Mouse (Mus musculus): ENCODE measurements at regions not wholly inside any gene's neighbourhood (a gene's known extent, or its start where the extent isn't known, plus 50 kb on each side); places are given as distances from the start of the nearest gene placed in this dataset.
"Not testable (repeated sequence)": the region's sequence is repeated elsewhere in the genome, so short reads cannot be mapped to it uniquely, and the experiment has no call there.

- not testable (repeated sequence) for DNase-seq
These were observed 64.3 kb downstream of the Prl2c2 start for GRCm38 (mm10) chr13:12940911-12941310.

DNA sequence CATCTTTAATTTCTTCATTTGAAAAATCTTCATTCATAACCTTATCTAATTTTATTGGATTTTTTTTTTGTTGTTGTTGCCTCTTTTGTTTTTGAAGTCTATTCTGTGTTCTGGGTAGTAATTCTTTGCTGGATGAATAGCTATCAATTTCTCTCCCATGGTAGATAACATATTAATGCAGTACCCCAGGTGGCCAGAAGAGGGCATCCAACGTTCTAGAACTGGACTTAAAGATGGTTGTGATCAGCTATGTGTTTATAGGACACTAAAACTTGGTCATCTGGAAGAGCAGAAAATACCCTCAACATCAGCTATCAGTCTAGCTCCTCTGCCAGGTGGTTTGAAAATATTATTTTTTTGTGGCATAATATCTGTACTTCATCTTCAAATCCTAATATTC lies 70.1 kb downstream of the Prl2c2 start:
- peak; percentile 29 to 45 for DNase-seq

DNA sequence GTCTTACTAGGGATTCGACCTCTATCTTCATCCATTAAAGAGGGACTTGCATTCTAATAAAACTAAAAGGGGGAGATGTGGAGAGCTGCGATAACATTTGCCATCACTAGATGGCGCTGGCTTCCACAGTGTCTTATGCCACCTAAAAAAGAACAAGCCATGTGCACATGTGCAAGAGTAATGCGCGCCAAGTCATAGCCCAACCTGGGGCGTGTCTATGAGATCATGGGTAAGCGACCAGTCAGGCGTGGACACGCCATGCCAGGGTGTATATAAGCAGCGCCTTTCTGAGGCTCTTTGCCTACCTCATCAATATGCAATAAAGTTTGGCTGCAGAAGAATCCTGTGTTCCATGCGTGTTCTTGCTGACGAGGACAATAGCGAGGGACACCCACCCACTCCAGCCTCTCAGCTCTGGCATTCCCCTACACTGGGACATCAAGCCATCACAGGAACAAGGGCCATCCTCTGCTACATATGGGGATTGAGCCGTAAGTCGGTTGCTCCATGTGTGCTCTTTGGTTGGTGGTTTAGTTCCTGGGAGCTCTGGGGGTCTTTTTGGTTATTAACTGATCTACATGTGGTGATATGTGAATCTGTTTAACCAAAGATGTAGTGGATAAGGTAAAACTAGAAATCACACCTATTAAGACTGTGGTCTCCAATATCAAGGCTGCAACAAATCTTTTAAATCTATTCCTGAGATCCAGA lies 73.1 kb downstream of the Prl2c2 start:
- not testable (repeated sequence) for DNase-seq

- no peak for DNase-seq
These were observed 74.6 kb downstream of the Prl2c2 start for GRCm38 (mm10) chr13:12930566-12930965.

GRCm38 (mm10) chr13:12929806-12930205 lies 75.4 kb downstream of the Prl2c2 start:
- no peak for DNase-seq

DNA sequence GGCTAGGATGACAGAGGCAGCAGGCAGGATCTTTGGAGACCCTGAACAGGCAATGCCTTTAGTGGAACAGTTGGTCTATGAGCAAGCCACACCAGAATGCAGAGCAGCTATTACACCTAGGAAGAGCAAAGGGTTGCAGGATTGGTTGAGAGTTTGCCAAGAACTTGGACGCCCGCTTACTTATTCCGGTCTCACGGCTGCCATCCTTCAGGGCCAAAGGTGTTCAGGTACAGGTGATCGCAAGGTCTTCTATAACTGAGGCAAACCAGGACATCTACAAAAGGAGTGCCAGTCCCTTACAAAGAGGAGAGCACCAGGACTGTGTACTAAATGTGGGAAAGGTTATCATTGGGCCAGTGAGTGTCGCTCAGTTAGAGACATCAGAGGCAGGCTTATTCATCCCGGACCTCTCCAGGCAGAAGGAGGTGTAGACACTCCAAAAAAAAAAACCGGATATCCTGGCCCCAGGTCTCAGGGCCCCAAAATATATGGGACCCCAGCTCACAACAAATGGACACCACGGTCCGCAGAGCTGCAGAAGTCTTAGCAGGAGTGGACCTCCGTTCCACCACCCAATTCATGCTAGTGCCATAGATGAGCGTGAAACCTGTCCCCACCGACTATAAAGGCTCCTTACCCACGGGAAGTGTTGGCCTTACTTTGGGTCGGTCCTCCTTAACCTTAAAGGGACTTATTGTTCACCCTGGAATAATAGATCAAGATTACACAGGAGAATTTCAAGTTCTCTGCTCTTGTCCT lies 77.4 kb downstream of the Prl2c2 start:
- no peak for DNase-seq

DNA sequence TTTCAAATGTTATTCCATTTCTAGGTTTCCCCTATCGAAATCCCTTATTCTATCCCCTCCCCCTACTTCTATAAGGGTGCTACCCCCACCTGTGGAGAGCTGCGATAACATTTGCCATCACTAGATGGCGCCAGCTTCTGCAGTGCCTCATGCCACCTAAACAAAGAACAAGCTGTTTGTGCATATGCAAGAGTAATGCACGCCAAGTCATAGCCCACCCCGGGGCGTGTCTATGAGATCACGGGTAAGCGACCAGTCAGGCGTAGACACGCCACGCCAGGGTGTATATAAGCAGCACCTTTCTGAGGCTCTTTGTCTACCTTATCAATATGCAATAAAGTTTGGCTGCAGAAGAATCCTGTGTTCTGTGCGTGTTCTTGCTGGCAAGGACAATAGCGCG lies 79.6 kb downstream of the Prl2c2 start:
- DNase-seq: no peak

DNA sequence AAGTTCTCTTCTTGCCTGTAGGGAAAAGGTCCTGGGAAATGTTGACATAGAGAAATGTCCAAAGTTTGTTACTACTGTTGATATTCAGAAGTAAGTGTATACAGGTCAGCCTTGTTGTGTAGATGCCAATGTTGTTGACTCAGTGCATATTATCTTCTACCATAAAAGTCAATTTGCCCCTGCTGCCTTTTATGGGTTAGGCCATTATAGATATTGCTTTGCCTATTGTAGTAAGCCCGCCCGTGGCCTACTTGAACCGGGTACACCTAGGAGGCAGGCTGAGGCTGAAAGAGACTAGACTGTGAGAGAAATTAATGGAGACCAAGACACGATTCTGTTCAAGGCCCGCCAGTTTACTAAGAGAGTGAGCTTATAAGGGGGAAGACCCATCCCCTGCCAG lies 92.3 kb downstream of the Prl2c2 start:
- no peak for DNase-seq

DNA sequence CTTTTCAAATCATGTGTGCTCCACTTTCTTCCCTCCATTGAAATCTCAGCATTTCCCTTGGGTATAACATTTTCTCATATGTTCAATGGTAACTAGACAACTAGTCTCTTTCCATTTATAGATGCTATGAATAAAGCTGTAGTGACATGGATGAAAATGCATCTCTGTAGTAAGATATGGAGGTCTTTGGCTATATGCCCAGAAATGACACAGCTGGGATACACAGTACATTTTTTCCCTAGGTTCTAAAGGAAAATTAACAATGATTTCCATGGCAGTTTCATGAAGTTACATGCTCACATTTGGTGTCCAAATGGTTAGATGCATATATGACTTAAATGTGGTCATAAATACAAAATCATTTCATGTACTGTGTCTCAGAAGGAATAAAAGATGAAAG lies 99.0 kb downstream of the Prl2c2 start:
- no peak for DNase-seq

DNA sequence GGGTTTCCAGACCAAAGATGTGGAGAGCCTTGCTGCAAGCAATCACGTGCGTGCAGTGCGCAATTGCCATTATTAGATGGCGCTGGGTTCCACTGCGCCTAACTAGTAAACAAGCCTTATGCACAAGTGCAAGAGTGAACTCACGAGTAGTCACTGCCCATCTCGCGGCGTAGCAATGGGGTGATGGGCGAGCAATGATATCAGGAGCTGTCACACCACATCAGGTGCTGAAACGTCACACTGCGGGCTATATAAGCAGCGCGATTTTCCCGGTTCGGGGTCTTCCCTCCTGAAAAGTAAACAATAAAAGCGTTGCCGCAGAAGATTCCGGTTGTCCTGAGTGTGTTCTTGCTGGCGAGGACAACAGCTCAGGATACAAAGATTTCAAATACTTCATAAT lies 89.8 kb upstream of the Prl2c3 start:
- DNase-seq: not testable (repeated sequence)

- not testable (repeated sequence) for DNase-seq
These were observed 79.6 kb upstream of the Prl2c3 start for GRCm38 (mm10) chr13:12879506-12879905.

DNA sequence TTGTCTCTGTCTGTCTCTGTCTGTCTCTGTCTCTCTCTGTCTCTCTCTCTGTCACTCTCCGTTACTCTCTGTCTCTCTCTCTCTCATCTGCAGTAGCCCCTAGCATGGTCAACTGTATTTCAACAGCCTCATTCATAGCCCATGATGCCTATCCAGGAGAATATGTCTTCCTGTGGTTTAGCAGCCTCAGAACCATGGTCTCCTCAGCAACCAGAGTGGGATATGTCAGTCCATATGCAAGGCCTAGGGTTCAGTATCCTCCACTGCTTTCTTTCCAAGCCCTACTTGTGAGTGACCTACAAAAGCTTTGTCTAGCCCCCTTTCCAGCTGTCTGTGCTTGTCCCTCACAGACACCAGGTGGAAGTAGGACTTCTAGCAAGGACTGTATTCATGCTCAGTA lies 65.1 kb upstream of the Prl2c3 start:
- DNase-seq: not testable (repeated sequence)

- DNase-seq: no peak
These were observed 64.4 kb upstream of the Prl2c3 start for GRCm38 (mm10) chr13:12864263-12864662.

DNA sequence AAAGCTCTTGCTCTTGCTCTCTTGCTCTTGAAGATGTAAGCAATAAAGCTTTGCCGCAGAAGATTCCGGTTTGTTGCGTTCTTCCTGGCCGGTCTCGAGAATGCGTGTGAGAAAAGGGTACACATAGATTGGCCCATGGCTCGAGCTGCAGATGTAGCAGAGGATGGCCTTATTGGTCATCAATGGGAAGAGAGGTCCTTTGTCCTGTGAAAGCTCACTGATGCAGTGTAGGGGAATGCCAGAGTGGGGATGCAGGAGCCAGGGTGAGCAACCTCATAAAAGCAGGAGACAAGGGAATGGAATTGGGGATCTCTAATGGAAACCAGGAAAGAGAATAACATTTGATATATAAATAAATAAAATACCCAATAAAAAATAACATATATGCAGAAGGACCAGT lies 63.7 kb upstream of the Prl2c3 start:
- DNase-seq: not testable (repeated sequence)

DNA sequence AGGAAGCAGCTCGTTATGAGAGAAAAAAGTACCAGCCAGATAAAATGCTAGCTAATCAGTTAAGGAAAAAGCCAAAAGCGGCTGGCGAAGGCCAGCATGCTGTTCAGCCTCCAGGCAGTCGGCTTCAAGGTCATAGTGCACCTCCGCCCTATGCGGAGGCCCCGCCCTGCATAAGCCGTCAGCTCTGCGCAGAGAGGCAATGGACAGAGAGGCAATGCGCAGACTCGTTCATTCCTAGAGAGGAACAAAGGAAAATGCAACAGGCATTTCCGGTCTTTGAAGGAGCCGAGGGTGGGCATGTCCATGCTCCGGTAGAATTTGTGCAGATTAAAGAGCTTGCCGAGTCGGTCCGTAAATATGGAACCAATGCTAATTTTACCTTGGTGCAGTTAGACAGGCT lies 61.1 kb upstream of the Prl2c3 start:
- DNase-seq: not testable (repeated sequence)

DNA sequence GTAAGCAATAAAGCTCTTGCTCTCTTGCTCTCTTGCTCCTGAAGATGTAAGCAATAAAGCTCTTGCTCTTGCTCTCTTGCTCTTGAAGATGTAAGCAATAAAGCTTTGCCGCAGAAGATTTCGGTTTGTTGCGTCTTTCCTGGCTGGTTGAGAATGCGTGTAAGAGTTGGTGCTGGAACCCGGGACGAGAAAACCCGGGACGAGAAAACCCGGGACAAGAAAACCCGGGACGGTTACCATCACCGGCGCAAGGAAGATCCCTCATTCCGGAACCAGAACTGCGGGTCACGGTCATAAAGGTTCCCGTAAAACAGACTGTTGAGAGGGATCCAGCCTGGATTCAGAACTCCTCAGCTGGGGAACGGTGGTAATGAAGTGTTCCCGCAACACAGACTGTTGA lies 60.1 kb upstream of the Prl2c3 start:
- DNase-seq: not testable (repeated sequence)
